Mouse (Mus musculus): ENCODE data around the gene Prss53.

Gene Prss53

DNA sequence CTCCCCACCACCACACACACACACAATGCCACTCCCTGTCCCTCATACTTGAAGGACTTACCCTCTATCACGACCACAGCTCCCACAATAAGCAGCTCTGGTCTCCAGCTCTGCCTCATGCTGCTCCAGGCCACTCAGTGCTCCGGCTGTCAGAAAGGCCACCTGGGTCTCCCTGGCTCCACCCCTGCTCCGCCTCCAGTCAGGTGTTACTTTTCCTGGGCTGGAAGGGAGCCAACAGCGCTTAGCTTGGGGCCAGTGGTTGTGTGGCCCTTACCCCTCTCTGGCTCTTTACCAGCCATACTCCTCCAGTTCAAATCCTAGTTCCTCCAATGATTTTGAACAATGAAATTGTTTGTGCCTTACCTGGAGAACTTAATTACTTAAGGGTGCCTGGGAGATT lies at the start of gene Prss53:
Prss53 (minus strand) TSS at position 173 of the 400 bp plus-strand sequence.
- DNase-seq (ENCODE audit: low spot score in 2 of 2): no peak

DNA sequence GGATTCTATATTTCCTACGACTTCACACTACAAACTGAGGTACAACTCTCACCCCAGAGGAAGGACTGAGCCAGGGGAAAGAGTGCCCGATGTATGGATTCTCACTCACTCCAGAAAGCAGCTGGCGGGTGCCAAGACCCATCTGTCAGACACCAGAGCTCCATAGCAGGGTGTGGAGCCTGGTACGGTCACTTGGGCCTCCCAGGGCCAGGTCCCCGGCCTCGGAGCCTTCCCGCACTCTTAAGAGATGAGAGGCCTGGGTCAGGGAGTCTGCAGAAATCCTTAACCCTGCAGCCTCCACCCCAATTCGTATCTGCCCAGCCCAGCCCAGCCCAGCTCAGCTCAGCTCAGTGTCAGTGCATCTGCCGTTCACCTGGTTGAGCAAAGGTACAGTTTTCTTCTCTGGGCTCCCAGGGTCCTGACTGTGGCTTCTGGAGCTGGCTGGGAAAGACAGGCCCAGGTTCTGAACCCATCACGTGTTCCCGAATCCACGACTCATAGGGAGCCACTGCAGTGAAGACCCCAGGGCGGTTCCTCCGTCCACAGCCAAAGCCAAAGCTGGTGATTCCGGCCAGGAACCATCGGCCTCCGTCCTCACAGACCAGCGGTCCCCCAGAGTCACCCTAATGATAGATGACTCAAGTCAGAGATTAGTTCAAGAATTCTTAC lies 45.6 kb upstream of the Prss53 start:
- no peak for DNase-seq (ENCODE audit: low spot score in 2 of 2)

DNA sequence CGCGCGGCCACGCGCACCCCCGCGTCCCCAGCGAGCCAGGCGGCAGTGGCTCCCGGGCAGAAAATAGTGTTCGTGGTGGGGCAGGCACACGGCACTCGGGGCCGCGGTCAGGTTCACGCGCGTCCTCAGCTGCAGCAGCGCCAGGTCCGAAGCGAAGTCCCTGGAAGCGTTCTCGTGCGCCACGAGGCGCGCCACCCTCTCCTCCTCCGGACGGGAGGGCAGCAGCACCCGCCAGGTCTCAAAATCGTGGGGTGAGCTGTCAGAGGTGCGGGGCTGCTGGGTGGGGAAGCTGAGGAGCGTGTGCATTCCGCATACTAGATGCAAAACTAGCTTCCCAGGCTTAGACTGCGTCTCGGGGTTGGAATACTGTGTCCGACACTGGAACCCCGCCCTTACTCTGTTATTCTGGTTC lies 45.0 kb upstream of the Prss53 start:
- DNase-seq (ENCODE audit: low spot score in 2 of 2): no peak

DNA sequence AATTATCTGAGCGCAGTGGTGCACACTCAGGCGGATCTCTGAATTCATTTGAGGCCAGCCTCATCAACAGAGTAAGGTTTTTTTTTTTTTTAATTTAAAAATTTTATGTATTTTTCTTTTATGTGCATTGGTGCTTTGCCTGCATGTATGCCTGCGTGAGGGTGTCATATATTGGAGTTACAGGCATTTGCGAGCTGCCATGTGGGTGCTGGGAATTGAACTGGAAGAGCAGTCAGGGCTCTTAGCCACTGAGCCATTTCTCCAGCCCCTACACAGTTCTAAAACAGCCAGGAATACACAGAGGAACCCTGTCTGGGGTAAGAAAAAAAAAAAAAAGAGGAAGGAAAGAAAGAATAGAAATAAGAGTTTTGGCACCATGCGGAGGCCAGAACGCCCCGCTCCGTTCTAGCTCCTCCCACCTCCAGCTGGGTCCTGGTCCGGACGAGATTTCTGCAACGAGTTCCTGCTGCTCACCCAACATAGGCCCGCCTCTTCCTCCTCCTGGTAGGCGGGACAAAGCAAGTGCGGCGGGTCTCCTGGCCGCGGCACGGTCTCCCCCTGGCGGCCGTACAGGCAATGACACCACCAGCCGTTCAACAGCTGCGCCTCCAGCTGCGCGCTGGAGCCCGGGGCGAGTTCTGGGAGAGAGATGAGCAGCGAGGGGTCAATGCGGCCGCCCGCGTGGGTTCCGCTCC lies 44.4 kb upstream of the Prss53 start:
- peak; percentile 96 for DNase-seq (ENCODE audit: low spot score in 2 of 2)

DNA sequence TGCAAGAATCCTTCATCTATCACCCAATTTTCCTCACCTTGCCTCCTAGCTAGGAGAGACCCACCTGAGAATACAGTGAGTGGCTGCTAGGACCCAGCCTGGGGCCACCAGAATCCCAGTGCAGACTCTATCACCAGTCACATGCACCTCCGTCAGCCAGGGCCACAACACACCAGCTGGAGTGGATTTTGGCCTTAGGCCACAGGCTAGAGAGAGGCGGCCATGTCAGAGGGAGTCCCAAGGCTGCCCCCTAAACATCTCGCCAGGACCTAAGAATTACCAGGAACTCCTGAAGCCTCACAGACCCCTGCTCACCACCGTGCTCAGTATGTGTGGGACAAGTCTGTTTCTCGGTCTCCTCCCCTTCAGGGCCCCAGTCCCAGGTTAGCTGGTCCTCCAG lies 43.3 kb upstream of the Prss53 start:
- no peak for DNase-seq (ENCODE audit: low spot score in 2 of 2)

DNA sequence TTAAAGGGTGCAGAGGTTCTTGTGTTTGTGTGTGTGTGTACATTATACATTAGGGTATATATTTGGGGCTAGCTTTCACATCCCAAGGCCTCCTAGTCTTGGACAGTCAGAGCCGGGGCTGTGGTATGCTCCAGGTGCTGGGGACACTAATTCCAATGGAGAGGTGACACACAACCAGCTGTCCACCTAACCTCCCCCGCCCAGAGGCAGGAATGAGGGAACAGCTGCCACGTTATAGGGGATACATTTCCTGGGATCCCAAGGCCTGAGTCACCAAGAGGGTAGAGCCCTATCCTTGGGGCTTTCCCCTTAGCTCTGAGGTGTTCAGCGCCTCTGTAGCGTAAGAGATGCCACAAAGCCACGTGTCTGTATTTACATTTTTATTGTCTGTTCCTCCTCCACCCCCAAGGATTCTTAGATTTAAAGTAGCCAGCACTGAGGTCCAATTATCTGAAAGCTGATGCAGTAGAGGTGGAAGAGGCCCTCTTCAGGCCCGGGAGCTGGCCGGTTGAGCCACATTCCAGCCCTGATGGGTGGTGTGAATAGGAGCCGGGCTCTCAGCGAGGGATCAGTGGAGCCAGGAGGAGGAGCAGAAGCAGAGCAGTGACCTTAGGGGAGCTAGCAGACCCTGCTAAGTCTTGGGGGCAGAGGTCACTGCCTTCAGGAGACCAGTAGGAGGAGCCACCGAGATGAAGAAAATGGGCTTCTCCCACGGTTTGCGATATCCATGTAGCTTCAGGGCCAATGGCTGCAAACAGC lies 41.7 kb upstream of the Prss53 start:
- DNase-seq (ENCODE audit: low spot score in 2 of 2): no peak

DNA sequence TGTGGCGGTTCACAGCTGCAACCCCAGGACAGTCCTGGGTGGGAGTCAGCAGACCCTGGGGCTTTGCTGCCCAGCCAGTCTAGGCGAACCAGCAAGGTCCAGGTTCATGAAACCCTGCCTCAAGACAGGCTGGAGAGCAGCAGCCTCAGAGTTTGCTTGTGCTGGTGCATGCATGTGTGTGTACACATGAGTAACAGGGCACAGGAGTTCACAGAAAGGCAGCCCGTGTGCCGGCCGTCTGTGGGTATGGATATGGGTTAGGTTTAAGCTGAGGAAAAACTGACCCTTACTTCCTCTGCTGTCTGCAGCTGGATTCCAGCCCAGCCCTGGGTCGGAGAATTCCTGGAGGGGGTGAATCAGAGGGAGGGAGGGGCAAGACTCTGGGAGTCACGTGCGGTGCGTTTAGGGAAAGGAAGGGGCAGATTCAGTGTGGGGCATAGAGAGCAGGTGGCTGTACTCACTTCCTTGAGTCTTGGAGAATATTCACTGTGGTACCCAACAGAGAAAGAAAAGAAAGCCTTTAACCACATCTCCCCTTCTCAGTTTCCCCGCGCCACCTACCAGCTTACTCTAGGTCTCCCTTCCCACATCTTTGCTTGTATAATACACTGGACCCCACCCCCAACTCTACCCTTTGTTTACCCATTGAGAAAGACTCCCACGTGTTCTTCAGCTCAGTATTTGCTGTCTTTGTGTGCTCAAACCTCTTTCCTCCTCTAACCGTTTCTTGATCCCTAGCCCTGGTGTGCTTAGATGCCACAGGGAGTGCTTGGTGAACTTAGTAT lies 40.8 kb upstream of the Prss53 start:
- no peak for DNase-seq (ENCODE audit: low spot score in 2 of 2)

DNA sequence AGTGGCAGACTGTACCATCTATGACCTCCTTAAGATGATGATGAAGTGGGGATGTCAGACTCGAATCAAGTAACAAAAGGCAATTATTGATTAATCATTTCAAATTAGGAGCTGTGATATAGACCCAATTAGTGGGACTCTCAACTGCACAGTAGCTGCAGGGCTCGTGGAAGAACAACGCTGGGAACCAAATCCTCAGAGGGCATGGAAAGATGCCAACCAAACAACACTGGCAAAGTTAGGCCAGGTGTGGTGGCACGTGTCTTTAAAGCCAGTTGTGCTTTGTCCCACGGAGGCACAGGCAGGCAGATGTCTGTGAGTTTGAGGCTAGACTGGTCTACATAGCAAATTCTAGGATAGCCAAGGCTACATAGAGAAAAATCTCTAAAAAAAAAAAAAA lies 39.9 kb upstream of the Prss53 start:
- no peak for DNase-seq (ENCODE audit: low spot score in 2 of 2)

DNA sequence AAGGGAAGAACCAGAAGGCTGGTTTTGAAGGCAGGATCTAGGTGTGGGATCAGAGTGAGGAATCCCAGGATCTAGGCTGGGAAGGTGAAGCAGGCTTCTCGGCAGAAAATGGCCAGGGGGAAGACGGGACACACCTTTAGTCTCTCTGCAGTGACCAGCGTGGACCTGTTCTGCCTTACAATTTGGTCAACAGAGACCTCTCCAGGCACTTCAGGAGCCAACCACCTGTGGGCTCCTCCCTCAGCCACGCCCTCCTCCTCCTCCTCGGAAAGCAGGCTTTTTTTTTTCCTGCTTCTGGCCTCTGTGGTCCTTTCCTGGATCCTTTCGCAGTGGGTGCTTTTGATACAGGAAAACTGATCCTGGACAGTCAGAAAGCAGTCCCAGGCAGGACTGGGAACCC lies 39.2 kb upstream of the Prss53 start, which contains the start of gene Prss8:
Prss8 (minus strand) TSS at position 182 of the 400 bp plus-strand sequence.
- no peak for DNase-seq (ENCODE audit: low spot score in 2 of 2)

DNA sequence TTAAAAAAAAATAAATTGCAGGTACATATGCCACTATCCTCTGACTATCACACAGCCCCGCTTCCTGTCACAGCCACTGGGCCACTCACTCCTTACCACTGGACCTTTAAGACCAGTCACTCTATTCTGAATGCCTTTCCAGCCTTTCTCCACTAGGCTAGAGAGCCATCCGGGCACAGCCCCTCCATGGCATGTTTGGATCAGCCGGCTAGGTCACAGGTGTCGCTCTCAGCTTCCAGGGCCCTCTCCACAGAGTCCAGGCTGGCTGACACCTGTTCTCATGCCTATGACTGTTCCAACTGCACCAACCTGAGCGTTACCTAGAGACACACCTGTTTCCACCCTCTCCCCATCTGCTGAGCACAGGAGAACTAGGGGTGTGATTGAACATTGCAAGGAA lies 37.8 kb upstream of the Prss53 start:
- no peak for DNase-seq (ENCODE audit: low spot score in 2 of 2)

DNA sequence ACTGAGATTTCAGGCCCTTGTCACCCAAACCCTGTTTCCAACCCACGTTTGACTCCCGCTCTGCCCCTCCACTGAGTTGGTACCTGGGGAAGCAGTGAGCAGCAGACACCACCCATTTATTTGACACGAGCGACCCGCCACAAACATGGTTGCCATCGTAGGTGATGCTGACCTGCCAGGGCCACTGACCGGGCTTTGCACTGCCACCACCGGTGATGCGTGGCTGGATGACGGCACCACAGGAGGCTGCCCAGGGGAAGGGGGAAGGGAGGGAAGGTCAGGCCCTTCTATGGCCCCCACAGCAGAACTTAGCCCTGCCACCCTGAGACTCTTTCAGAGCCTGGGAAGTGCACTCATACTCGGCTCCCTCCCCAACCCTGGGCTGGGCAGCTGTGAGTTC lies 37.0 kb upstream of the Prss53 start:
- DNase-seq (ENCODE audit: low spot score in 2 of 2): no peak

DNA sequence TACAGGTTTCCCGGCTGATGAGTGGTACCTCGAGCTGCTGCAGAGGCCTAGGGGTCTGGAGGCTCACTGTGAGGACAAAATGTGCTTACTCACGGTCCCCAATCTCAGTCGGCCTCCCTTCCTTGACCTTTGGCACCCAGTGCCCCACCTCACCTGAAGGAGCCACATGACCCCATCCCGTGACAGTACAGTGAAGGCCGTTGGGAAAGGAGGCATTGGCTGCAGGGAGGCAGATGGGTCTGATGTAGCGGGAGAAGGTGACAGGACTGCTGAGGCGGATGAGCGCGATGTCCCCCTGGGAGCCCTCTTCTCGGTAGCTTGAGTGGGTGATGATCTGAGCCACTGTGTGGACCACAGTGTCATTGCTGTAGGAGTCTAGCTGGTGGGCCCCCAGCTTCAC lies 36.1 kb upstream of the Prss53 start:
- DNase-seq (ENCODE audit: low spot score in 2 of 2): no peak

DNA sequence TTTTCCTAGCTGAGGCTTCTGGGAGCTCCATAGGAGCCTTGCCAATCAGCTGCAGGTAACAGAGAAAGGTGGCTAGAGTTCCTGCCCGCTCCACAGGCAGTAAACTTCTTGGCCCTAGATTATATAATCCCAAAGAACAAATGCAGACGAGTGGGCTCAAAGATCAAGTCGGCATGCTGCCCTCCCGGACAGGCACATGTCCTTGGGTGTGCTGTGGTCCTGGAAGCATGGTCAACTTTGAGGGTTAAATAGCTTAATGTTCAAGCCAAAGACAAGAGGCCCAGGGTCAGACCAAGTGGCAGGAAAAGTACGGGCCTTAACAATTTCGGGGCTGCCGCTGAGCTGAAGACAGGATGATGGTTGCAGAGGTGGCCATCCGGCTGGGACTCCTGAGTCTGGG lies 35.3 kb upstream of the Prss53 start:
- DNase-seq (ENCODE audit: low spot score in 2 of 2): no peak

DNA sequence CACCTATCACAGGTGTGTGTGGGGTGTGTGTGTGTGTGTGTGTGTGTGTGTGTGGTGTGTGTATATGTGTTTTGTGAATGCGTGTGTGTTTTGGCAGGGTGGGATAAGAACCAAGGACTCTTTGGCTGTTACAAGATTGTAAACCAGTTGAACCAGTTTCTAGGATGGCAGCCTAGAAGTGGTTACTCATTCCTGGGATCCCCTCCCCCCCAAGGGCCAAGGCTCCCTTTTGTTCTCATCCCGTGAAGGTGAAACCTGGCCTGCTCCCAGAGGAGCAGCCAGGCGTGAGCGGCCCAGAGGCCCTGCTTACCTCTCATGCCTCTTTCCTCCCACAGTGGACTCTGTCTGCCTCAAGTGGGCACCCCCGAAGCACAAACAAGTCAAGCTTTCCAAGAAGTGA lies 34.5 kb upstream of the Prss53 start:
- DNase-seq (ENCODE audit: low spot score in 2 of 2): no peak

DNA sequence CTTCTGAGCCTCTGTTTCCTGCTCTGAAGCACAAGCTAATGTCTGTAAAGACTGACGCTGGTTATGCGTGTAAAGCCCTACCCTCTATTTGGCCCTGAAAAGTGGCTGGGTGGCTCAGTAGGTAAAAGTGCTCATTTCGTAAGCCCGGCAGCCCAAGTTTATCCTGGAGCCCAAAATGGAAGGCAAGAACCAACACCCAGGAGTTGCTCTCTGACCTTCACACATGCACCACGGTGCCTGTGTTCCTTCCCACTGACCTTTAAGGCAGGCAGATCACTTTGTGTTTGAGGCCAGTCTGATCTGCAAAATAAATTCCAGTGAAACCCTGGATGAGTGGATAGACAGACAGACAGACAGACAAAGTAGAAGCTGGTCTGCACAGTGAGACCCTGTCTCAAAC lies 32.9 kb upstream of the Prss53 start:
- no peak for DNase-seq (ENCODE audit: low spot score in 2 of 2)

DNA sequence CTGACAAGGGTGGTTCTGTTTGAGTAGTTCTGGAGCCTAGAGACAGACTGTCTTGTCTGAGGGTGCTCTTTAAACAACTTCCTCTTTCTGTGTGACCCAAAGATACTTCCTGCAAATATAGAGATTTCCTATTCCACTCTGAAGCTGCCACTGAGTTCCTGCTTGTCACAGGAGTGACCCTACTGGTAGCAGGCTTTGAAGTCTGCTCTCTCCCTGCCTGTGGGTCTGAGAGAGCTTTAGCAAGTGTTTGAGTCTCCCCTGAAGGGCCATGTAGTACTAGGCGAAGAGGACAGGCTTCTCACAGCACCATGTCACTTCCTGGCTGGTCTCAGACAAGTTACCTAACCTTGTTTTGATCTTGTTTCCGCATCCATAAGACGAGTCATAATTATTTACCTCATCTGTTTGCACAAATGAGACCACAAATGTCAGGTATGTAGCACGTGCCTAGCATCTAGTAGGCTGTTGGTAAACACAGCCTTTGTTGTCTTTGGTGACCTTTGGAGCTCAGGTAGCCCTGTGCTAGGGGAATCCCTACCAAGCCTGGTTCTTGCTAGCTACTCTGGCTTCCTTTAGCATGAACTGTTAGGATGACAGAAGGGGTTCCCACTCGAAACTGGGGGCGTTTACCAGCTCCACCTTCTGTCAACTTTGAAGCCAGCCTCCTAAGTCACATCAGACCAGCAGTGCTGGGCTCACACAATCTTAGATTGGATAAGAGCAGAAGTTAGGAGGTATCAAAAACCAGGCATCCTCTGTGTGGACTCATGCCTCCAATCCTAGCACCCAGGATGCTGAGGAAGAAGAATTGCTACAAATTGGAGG lies 31.9 kb upstream of the Prss53 start:
- peak; percentile 51 to 61 for DNase-seq (ENCODE audit: low spot score in 2 of 2)

DNA sequence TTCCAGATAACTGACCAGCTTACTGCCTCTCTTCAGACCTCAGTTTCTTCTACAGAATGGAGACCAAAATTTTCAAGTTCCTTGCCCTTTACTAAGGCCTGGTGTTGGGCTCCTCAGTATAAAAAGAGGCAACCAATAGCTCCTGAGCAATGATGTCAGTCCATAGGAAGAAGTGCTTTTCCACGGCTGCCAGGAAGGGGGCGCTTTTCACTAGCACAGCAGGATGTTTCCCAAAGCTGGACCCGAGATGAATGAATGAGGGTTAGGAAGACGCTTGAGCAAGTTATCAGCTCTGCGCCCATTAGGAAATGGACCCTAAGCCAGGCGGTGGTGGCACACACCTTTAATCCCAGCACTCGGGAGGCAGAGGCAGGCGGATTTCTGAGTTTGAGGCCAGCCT lies 30.7 kb upstream of the Prss53 start:
- DNase-seq (ENCODE audit: low spot score in 2 of 2): peak in 1 of 2 experiments; percentile 33

DNA sequence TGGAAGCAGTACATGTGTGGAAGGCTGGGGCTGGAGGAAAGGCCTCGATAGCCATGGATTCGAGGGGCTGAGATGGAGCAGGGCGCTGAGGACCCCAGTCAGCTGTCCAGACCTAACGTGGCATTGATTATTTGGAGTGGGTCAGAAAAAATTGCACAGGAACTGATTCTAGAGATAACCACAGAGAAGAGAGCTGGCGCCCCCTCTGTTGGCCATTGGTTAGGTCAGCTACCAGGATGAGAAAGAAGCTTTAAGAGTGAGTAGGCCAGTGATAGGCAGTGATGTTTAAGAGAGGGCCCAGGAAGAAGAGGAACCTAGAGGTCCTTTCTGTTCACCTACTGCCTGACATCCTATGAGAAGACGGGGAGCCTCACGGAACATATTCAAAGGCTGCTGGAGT lies 28.5 kb upstream of the Prss53 start:
- DNase-seq (ENCODE audit: low spot score in 2 of 2): no peak

DNA sequence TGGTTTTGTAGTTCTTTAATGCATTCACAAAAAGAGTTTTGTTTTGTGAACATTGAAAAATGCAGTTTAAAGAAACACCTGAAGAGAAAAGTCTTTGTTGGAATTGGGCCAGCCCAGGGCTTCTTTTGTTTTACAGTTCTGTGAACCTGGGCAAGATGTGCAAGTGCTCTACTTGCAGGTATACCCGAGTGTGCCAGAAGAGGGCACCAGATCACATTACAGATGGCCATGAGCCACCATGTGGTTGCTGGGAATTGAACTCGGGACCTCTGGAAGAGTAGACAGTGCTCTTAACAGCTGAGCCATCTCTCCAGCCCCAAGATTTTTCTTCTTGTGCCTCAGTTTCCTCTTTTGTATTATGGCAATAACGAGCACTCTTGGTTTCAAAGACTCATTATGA lies 27.4 kb upstream of the Prss53 start:
- DNase-seq (ENCODE audit: low spot score in 2 of 2): peak; percentile 52 to 59

DNA sequence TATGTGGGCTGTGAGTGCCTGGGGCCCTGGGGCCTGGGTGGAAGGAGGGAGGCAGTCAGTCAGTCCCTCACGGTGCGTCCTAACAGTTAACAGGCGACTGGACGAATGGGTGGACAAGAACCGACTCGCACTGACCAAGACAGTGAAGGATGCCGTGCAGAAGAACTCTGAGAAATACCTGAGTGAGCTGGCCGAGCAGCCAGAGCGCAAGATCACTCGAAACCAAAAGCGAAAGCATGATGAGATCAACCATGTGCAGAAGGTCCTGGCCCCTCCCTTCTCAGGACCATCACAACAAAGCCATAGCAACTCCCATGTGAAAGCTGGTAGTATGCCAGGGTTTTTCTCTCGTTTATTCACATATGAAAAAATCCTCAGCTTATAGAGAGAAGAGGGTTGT lies 24.5 kb upstream of the Prss53 start:
- DNase-seq (ENCODE audit: low spot score in 2 of 2): no peak

DNA sequence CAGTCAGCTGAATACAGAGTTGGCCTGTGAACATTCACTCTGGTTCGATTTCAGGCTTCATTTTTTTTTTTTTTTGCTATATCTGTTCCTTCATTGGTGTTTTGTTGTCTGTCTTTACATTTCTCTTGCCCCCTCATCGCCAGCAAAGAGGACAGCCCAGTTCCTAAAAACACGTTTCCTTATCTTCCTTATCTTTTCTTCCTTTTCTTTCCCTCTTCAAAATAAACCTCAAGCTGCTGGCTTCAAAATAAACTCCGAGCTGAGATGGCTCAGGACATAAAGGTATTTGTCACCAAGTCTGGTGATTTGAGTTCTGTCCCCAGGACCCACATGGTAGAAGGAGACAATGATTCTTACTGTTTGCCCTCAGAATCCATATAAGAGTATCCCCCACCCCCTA lies 22.2 kb upstream of the Prss53 start:
- DNase-seq (ENCODE audit: low spot score in 2 of 2): no peak
